Mouse (Mus musculus): Measurements from ENCODE around the gene D130043K22Rik.

Gene D130043K22Rik

DNA sequence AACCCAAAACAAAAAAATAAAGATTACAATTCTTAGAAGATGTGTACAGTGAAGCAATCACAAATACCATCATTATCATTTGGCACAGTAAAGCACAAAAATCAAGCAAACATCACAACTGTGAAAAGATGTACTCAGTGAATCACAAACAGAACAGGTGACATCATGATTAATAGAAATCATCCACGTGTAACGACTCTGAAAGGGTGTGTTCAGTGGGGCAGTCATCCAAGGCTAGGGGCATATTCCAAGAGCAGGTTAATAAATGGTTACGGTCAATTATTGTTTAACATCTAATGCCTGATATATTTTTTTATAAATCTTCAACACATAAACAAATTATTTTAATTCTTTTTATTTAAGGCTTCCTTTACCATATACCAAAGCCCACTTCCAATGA lies 47.6 kb downstream of the D130043K22Rik start:
- DNase-seq (ENCODE audit: low read depth, low spot score) = no peak

DNA sequence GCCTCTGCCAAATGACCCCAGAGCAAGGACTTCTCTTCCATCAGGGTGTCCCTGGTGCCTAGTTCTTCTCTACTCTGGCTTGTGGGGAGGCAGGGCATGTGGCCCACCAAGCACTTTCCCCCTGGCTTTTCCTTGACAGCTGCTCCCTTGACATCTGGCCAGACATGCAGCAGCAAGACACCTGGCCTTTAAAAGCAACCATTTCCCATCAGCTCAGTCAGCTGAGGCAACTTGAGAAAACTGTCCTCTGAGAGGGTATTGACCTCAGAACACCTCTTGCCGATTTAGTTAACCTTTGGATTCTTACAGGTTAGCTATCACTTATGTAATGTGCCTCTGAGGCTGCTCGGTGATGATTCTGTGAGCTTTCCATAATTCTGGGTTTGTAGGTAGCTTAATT lies 48.9 kb downstream of the D130043K22Rik start:
- DNase-seq (ENCODE audit: low read depth, low spot score) = no peak

DNA sequence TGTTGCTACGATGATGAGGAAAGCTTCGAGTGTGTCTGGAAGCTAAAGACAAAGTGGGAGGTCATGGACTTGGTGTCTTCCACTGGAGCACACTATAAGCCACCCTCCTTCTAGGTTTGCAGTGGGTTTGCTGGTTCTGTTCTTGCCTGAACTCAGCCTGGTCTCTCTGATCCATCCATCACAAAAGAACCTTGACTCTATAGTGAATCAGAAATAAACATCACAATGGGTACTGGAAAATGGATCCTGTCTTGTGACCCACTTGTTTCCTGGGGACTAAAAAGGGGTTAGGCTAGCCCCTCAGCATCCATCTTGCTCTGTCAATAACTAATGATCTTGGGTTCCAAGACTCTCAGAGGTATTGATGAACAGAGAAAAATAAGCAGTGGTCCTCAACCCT lies 57.0 kb downstream of the D130043K22Rik start:
- DNase-seq (ENCODE audit: low read depth, low spot score) = no peak

DNA sequence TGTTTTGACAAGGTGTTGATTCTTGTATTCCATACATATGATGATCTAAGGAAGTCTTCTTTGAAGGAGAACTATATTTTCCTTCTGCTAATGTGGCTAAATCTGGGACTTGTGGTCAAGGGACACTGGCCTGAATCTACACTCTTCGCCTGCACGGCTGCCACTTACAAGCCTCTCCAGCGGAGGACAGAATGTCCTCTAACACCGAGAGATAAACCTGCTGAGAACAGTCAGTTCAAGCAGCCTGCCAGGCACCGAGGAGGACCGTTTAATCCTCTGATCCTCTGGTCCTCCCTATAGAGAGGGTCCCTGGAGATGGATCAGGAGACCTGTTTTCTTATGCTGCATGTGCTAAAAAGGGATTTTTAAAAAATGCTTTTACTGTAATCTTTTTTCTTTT lies 58.5 kb downstream of the D130043K22Rik start:
- DNase-seq (ENCODE audit: low read depth, low spot score) = no peak

DNA sequence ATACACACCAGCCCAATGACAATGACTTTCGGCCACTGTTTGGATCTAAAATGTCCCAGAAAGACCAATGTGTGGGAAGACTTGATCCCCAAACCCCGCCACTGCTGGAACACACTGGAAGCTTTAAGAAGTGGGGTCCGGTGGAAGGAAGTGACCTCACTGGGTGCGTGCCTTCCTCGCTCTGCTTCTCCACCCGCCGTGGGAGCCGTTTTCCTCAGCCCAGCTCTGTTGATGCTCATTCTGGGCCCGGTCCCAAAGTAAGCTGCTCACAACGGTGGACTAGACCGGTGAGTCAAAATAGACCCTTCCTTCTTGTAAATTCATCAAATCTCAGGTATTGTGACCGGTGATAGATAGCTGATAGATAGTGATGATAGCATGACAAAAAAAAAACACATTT lies 60.5 kb downstream of the D130043K22Rik start:
- no peak for DNase-seq (ENCODE audit: low read depth, low spot score)

DNA sequence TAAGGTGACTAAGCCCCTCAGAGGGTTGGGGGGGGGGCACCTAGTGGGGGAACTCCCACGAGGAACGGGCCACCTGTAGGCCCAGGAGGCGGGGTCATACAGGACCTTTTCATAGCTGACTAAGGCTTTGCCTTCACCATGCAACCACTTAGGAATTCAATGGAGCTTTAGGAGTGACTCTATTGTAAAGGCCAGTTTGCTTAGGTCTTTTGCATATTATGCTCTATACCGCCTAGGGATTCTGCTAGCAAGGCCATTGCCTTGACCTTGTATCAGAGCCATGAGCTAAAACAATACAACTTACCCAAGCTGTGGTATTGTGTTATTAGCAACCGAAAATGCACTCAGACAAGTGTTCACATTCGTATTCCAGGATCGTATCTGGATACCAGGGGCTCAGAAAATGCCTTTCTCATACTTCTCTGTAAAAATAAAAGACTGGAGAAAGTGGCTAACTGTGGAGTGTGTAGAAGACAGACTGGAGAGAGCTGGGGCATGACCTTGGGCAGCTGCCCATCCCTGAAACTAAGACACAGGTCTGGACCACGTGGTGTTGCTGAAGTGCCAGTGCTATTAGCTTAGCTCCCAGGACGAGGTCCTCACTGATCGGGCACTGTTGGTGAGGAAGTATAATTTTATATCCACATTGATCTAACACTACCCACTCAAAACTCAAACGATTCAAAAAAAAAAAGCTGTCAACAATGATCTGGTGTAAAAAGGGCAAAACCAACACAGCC lies 62.1 kb downstream of the D130043K22Rik start:
- no peak for DNase-seq (ENCODE audit: low read depth, low spot score)

DNA sequence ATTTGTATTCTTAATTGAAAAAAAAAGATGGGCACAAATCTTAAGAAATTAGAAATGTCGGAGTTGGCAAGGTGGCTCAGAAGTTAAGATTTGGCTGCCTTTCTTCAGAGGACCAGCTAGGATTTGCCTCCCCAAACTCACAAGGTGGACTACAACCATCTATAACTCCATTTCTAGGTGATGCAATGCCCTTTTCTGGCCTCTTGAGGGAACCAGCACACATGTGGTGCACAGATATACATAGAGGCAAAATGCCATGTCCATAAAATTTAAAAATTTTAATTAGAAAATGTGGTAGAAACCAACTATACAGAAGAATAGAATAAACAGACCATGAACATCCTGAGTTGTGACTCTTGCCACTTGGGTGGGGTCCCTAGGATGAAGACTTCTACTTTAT lies 64.2 kb downstream of the D130043K22Rik start:
- DNase-seq (ENCODE audit: low read depth, low spot score) = no peak

DNA sequence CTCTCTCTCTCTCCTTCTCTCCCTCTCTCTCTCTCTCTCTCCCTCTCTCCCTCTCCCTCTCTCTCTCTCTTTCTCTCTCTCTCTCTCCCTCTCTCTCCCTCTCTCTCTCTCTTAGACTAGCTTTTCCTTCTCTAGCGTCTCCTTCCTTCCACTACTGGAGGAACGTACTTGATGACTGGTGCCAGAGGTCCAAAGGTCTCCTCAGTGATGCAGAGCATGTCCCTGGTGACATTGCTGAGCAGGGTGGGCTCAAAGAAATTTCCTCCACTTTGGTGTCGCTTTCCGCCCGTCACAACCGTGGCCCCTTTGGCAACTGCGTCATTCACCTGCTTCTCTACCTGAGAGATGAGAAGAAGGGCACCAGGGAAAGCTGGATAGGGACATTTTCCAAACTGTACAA lies 68.6 kb downstream of the D130043K22Rik start:
- DNase-seq (ENCODE audit: low read depth, low spot score) = no peak

DNA sequence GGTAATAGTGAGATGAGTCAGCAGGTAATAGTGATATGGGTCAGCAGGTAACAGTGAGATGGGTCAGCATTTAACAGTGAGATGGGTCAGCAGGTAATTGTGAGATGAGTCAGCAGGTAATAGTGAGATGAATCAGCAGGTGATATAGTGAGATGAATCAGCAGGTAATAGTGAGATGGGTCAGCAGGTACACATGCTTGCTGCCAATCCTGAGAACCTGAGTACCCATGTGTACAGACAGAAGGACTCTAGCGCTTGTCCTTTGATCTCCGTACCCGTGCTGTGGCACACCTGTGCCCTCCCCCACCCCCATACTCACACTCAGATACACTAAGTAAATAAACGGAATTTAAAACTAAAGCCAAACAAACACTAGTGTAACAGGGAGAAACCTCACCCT lies 70.0 kb downstream of the D130043K22Rik start:
- no peak for DNase-seq (ENCODE audit: low read depth, low spot score)

DNA sequence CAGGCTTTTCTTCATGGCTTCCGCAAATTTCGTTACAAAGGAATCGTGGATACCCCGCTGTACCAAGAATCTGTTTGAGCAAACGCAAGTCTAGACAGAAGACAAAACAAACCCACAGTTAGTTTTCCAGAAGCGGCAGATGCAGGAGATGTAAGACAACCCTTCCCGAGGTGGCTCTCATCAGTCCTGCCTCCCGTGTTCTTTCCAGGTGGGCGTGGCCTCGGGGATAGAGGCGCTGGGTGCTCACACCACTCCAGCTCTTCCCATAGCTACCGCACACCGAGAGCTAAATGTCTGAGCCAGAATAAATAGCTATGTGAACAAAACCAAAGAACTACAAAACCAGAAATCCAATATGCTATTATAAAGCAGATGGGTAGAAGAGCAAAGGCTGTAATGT lies 70.9 kb downstream of the D130043K22Rik start:
- DNase-seq (ENCODE audit: low read depth, low spot score) = no peak

DNA sequence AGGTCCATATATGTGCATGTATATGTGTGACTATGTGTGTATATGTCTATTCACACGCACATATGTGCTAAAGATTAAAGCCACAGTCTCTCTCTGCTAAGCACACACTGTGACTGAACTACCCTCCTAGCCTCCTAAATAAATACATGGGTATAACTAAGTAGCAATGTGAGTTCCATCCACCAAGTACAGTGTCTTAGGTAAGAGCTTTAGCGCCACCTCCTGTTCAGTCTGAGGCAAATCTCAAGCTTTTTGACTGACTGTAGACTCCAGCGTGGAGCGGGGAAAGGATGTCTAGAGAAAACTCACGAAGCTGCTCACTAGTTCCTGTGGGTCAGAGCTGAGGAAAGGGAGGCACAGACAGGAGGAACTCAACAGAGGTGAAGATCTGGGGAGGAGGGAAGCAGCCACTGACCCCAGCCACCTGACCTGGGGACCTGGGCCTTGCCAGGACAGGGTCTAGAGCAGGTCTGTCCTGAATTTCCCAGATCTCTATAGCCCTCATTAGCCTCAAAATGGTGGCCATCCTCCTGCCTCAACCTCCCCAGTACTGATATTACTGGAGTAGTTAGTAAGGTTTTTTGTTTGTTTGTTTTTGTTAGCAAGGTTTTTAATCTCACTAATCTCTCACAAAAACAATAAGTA lies 75.5 kb downstream of the D130043K22Rik start:
- DNase-seq (ENCODE audit: low read depth, low spot score) = peak; percentile 74

DNA sequence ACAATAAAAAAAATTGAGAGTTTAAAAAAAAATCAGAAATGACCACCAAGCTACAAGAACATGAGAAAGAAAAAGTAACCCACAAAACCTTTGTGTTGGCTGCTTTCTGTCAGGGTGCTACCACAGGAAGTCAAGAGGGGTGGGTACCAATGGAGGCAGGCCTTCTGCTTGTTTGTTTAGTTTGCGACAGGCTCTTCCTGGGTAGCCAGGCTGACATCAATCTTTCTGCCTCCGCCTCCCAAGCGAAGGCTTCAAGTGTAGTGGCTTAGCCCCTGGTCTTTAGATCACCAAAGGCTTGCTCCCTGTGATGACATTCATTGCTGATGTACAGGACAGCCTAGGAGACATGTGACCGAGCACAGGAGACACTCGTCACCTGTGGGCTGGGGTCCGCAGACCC lies 76.3 kb downstream of the D130043K22Rik start:
- DNase-seq (ENCODE audit: low read depth, low spot score) = no peak

DNA sequence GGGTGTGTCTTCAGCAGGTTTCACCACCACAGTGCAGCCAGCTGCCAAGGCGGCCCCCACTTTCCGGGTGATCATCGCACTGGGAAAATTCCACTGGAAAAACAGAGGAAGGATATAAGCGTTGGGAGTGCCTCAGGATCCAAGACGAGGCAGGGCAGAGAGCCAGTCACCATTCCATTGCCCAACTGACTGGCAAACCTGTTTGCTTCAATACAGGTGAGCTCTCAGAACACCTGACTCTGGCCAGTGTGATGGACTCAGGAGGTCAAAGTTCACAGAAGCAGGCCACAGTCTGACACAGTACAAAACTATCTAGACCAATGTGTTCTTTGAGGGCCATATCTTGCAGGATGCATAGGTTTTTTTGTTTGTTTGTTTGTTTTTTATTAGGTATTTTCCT lies 79.1 kb downstream of the D130043K22Rik start:
- no peak for DNase-seq (ENCODE audit: low read depth, low spot score)

DNA sequence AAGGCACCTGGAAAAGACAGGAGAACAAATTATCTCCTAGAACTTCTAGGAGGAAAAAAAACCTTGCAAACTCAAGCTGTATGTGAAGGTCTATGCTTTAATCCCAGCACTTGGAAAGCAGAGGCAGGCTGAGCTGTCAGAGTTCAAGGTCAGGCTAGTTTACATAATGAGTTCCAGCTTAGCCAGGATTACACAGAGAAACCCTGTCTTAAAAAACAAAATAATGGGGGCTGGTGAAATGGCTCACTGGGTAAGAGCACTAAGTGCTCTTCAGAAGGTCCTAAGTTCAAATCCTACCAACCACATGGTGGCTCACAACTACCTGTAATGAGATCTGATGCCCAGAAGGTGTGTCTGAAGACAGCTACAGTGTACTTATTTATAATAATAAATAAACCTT lies 85.7 kb downstream of the D130043K22Rik start:
- no peak for DNase-seq (ENCODE audit: low read depth, low spot score)

DNA sequence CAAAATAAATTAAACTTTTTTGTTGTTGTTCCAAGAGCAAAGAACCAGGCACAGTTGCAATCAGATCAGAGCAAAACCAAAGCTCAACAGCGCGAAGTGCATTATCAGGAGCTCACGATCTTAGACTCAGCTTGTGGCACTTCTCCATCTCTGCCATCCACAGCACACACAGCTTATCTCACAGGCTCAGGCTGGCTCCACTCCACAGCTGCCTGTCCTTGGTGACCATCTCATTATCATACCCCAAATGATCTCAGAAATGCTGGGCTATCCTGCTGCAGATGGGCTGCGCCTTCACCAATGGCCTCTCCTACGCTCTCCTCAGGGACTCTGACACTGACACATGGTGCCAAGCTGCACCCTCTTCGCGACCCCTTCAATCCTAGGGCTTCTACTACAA lies 88.3 kb downstream of the D130043K22Rik start:
- DNase-seq (ENCODE audit: low read depth, low spot score) = no peak

DNA sequence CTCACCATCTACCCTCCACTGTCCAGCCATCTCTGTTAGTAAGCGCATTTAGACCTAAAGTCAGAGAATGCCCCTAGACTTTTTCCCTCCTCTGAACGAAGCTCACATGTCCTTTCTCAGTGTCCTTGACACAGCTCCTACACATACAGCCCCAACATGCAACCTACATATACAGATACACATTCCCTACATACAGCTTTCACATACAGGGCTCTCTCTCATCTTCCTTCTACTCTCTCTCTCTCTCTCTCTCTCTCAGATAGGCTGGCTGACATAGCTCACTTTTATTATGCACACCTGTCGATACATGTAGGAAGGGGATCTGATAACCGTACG lies 91.8 kb downstream of the D130043K22Rik start:
- no peak for DNase-seq (ENCODE audit: low read depth, low spot score)

DNA sequence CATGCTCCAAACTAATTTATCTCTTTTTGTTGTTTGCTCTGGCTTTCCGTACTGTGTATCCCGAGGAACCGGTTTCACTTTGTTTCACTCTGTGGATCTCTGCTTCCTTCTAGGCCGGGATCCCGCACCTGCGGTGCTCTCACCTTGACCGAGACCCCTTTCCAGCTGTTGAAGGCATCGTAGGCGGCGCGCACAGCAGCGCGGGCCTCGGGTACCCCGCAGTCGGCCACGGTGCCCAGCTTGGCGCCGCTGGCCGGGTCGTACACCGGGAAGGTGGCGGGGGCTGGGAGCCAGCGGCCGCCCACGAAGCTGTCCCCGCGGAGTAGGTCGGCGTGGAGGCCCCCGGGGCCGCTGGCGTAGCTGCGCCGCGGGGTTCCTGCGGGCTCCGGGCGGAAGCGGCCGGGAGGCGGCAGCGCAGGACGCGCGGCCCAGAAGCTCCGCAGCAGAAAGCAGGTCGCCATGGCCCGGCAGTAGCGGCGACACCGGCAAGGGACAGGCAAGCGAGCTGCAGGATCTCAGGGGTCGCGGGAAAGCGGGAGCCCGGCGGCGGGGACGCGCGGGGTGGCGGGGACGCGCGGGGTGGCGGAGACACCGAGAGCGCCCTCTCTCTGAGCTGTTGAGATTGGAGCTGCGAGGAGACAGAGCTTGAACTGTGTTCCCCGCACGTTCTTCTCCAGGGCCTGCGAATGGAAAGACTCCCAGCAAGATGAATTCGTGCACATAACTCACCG lies 92.3 kb downstream of the D130043K22Rik start, which contains the start of gene Aldh5a1:
TSS of gene Aldh5a1 (minus strand) at position 554 of the 731 bp plus-strand sequence.
- DNase-seq (ENCODE audit: low read depth, low spot score) = peak; percentile 48

DNA sequence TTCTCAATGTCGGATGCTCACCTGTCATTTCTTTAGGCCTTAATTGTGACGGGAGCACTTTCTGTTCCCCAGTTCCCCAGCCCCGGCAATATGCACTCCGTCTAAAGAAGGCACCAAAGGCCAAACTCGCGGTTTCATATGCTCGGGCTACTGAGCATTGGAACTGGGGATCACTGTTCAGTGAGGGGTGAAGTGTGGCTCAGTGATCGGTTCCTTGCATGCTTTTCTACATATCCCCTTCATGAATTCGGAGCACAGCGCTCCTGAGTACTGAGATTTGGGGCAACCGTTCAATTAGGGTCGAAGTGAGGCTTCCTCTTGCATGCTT lies 92.9 kb downstream of the D130043K22Rik start:
- DNase-seq (ENCODE audit: low read depth, low spot score) = no peak

DNA sequence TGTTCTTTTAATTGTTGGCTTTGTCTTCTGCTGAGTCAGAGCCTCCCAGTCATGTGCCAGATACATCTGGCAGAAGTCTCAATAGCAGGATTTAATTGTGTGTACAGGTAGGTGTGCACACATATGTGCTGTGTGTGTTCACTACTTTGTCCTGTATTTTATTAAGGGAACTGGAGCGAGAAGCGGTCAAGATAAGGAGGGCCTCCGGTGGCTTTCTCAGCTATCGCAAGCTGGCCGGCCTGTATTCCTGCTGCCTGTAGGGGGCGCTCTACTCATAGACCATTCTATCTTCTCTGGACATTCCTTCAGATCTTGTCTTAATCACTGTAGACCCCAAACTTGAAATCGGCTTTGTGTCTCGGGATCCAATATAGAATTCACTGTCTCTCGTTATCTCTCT lies 93.7 kb downstream of the D130043K22Rik start:
- DNase-seq (ENCODE audit: low read depth, low spot score) = peak; percentile 66

DNA sequence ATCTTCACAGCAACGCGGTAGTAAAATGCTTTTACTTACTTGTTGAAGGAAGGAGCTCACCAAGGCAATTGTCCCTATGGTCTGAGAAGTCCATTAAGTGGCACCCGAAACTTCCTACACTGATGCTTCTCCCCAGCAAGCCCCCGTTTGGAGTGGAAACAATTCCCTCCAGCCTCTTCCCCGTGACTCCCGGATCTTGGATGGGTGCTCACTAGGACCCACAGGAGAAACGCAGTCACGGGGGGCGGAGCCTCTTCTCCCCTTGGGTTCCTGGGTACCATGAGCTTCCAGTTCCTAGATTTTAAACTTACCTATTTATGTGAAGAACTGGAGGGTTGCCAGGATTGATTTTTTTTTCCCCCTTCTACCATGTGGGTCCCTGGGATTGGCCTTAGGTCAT lies 94.5 kb downstream of the D130043K22Rik start:
- DNase-seq (ENCODE audit: low read depth, low spot score) = no peak

DNA sequence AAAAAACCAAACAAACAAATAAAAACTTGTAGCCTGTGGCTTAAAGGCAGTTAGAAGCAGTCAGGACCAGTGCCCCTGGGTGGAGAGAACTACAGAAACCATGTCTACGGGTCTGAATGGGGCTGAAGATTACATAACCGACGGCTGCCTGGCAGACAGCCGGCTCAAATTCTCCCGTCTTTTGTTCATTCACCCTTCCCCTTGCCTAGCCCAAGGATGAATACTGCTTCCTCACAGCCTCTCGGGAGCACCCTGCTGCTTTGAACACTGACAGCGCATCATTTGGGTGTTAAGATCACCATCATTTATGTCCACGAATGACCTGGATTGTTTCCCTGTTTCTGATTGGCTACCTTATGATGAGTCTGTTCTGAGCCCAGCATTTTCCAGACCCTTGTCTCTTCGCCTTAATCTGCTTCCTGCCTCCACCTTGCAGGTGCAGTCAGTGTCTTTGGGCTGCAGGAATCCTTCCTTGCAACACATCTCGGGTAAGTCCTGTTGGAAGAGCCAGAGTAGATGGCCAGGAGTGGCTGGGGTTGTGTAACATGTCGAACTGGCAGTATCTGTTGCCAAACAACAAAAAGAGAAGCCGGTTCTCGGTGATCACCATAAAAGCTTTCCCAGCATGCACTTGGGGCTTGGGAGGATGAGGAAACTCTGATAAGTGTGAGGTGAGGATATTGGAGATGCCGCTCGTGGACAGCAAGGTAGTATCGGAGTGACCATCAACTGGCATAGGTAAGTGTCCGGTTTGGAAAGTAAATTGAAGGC lies 97.8 kb downstream of the D130043K22Rik start, which contains the start of gene Gpld1:
TSS of gene Gpld1 (plus strand) at position 641 of the 771 bp plus-strand sequence.
- no peak for DNase-seq (ENCODE audit: low read depth, low spot score)

DNA sequence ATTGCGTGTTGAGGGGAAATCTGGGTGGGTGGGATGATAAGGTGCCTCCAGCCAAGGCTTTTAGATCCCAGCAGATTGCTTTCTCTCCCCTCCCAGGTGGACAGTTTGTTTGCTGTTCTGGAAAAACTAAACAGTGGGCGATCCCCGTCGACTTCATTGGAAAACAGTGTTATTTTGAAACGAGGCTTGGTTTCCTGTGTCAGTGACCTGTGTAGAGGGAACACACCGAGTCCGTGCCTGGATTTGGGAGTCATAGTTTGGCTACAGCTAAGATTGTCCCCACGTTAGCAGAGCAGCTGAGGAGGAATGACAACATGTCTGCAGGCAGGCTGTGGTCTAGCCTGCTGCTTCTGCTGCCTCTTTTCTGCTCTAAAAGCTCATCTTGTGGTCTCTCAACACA lies 98.4 kb downstream of the D130043K22Rik start:
- no peak for DNase-seq (ENCODE audit: low read depth, low spot score)

All from 3T3-L1 (cell line).